Comparison of ENCODE assay signal across 12 mouse cellular contexts in the genomic region with DNA sequence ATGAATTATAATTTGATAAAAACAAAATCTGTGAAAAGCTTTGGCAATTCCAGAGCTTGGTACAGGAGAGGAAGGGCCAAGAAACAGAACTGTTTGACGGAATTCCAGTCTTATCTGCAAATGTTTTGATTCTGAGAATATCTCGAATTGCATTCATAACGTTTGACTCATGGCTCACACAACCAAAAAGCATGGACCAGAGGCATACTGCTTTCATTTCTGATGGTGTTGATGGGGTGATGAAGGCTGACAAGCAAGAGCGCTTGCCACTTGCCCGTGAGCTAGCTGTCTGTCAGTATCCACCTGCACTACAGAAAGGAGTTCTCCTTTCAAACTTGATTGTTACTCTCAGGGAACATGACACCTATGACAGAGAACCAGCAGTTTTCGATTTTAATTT.
"Had no signal": no experiment of that assay in that cellular context is flagged by ENCODE, and none has a peak within 500 bp of the region (broad histone marks: within the 10 kb centered on the region; RNA-seq: fewer than 3 reads in every experiment).

No protein-coding gene starts in this region.

- DNase-seq: kidney, postnatal 14 days; lung, adult 18-20 months; lung, postnatal 14 days; right cerebral cortex, postnatal 14 days; thymus, adult 2 months; thymus, postnatal 25 days had no signal

- ATAC-seq: midbrain, embryonic 16.5 days had no signal

- H3K9me3 ChIP-seq: kidney, embryonic 15.5 days; limb, embryonic 12.5 days; midbrain, embryonic 12.5 days; stomach, embryonic 15.5 days had no signal

- H3K27ac ChIP-seq: kidney, embryonic 15.5 days; limb, embryonic 12.5 days; liver, embryonic 14.5 days; midbrain, embryonic 12.5 days; stomach, embryonic 15.5 days had no signal

- H3K4me3 ChIP-seq: kidney, embryonic 15.5 days; limb, embryonic 12.5 days; midbrain, embryonic 12.5 days; stomach, embryonic 15.5 days had no signal

- H3K36me3 ChIP-seq: kidney, embryonic 15.5 days; limb, embryonic 12.5 days; midbrain, embryonic 12.5 days; stomach, embryonic 15.5 days had no signal

- H3K27me3 ChIP-seq: kidney, embryonic 15.5 days; limb, embryonic 12.5 days; midbrain, embryonic 12.5 days; stomach, embryonic 15.5 days had no signal

- H3K4me1 ChIP-seq: kidney, embryonic 15.5 days; limb, embryonic 12.5 days; stomach, embryonic 15.5 days had no signal

- H3K9ac ChIP-seq: kidney, embryonic 15.5 days; limb, embryonic 12.5 days; liver, embryonic 14.5 days; midbrain, embryonic 12.5 days; stomach, embryonic 15.5 days had no signal

- H3K4me2 ChIP-seq: kidney, embryonic 15.5 days; limb, embryonic 12.5 days; midbrain, embryonic 12.5 days; stomach, embryonic 15.5 days had no signal
